Mouse (Mus musculus) common myeloid progenitor, adult 5-6 weeks (primary cell): ENCODE measurements around the gene Morn4. TPM values are rescaled to one million over a fixed set of nuclear protein-coding genes. Genes with fewer than 3 reads are reported as not detected.
A peak's percentile ranks its signal among the peaks of the same experiment; 100 is the strongest.

Source experiments
- ATAC-seq: replicated peaks from 2 replicates; pipeline ENCODE4 v1.8.0; 2016; ENCODE audit warnings: low read depth, mild to moderate bottlenecking, moderate TSS enrichment, inconsistent platforms; ENCODE audit not compliant: poor library complexity, severe bottlenecking
- total RNA-seq: library from RNA; stranded (forward); fragments of 200-1000, 187-1606 nt; gene quantifications from 2 replicates; pipeline ENCODE4 v1.2.3, GENCODE M21; 2017

Morn4 gene
- 1.4 and 1.7 TPM in 2 replicates for total RNA-seq

- peak; percentile 48 for ATAC-seq
These were observed at the start of gene Morn4 for GRCm38 (mm10) chr19:42086166-42086565. Gene Morn4 (minus strand): TSS chr19:42086357.

- no peak for ATAC-seq
These were observed 48.9 kb upstream of the Morn4 start for GRCm38 (mm10) chr19:42135070-42135469.

- no peak for ATAC-seq
These were observed 44.9 kb upstream of the Morn4 start for GRCm38 (mm10) chr19:42131101-42131500.

- ATAC-seq: no peak
These were observed 44.1 kb upstream of the Morn4 start for GRCm38 (mm10) chr19:42130294-42130606.

- ATAC-seq: peak; percentile 29
These were observed 43.5 kb upstream of the Morn4 start for GRCm38 (mm10) chr19:42129509-42130293.

- peak; percentile 90 for ATAC-seq
These were observed 42.8 kb upstream of the Morn4 start, which contains the start of gene Avpi1 for GRCm38 (mm10) chr19:42128787-42129508. Gene Avpi1 (minus strand): TSS chr19:42129059.

- no peak for ATAC-seq
These were observed 42.0 kb upstream of the Morn4 start for GRCm38 (mm10) chr19:42128052-42128740.

- ATAC-seq: no peak
These were observed 40.9 kb upstream of the Morn4 start for GRCm38 (mm10) chr19:42127024-42127423.

- no peak for ATAC-seq
These were observed 40.1 kb upstream of the Morn4 start for GRCm38 (mm10) chr19:42126219-42126605.

GRCm38 (mm10) chr19:42125501-42126218 lies 39.5 kb upstream of the Morn4 start:
- no peak for ATAC-seq

- ATAC-seq: no peak
These were observed 38.5 kb upstream of the Morn4 start for GRCm38 (mm10) chr19:42124684-42125083.

- ATAC-seq: no peak
These were observed 34.3 kb upstream of the Morn4 start for GRCm38 (mm10) chr19:42120451-42120850.

- ATAC-seq: no peak
These were observed 32.4 kb upstream of the Morn4 start for GRCm38 (mm10) chr19:42118596-42118995.

- no peak for ATAC-seq
These were observed 32.0 kb upstream of the Morn4 start for GRCm38 (mm10) chr19:42118142-42118541.

GRCm38 (mm10) chr19:42115783-42116335 lies 29.7 kb upstream of the Morn4 start:
- ATAC-seq: no peak

- ATAC-seq: no peak
These were observed 18.5 kb upstream of the Morn4 start for GRCm38 (mm10) chr19:42104681-42105080.

- ATAC-seq: no peak
These were observed 13.2 kb upstream of the Morn4 start for GRCm38 (mm10) chr19:42099406-42099805.

GRCm38 (mm10) chr19:42090637-42091141 lies 4.5 kb upstream of the Morn4 start:
- 0 out of 2 replicates have a peak, but pooled peaks have one; percentile 4 for ATAC-seq

GRCm38 (mm10) chr19:42089748-42090595 lies 3.8 kb upstream of the Morn4 start, which contains the start of gene Pi4k2a:
Gene Pi4k2a (plus strand): TSS chr19:42090470.
- peak; percentile 89 for ATAC-seq
